Mouse (Mus musculus): ENCODE measurements around the gene Nppa.

Gene Nppa

DNA sequence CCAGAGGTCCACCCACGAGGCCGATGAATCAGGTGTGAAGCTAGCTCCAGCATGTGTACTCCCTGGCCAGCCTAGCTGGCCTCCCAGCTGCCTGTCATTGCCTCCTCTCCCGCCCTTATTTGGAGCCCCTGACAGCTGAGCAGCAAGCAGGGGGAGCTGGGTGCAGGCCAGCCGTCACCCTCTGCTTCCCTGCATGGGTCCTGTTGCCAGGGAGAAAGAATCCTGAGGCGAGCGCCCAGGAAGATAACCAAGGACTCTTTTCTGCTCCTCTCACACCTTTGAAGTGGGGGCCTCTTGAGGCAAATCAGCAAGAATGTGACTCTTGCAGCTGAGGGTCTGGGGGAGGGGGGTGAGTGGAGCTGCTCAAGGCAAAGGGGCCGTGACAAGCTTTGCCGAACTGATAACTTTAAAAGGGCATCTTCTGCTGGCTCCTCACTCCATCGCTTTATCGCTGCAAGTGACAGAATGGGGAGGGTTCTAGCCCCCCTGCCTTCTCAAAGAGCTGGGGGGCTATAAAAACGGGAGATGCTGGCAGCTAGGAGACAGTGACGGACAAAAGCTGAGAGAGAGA lies at the start of gene Nppa:
Gene Nppa, plus strand, starts transcription at position 521 of the 571 bp plus-strand sequence.
- no peak for DNase-seq (ENCODE audit: low spot score)

DNA sequence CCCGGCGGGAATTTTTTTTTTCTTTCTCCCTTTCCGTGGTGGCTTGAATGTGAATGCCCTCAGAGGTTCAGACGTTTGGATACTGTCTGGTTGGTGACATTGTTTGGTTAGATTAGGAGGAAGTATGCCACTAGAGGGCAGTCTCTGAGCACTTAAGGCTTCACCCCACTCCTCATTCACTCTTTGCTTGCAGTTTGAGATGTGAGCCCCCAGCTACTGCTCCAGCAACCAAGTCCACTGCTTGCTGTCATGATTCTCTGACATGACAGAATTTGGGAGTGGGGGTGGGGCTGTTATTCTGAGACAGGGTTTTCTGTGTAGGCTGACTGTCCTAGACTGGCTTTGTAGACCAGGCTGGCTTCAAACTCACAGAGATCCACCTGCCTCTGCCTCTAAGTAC lies 46.9 kb upstream of the Nppa start:
- DNase-seq (ENCODE audit: low spot score), result peak; percentile 50

DNA sequence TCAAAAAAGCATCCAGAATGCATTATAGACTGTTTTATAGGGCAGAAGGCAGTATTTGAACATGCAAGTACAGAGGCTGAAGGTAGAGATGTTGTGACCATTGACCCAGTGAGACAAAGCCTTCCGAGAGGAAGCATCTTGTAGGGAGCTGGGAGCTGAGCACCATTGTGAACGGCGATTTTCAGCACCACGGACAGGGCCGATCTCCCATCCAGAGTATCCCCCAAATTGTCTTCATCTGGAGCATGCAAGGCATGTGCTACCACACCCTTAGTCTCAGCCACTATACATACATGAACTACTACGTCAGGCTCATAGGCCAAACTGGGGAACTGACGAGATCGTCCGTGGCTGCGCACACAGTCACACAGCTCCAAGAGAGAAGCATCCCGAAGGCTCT lies 43.4 kb upstream of the Nppa start:
- DNase-seq (ENCODE audit: low spot score), result no peak

DNA sequence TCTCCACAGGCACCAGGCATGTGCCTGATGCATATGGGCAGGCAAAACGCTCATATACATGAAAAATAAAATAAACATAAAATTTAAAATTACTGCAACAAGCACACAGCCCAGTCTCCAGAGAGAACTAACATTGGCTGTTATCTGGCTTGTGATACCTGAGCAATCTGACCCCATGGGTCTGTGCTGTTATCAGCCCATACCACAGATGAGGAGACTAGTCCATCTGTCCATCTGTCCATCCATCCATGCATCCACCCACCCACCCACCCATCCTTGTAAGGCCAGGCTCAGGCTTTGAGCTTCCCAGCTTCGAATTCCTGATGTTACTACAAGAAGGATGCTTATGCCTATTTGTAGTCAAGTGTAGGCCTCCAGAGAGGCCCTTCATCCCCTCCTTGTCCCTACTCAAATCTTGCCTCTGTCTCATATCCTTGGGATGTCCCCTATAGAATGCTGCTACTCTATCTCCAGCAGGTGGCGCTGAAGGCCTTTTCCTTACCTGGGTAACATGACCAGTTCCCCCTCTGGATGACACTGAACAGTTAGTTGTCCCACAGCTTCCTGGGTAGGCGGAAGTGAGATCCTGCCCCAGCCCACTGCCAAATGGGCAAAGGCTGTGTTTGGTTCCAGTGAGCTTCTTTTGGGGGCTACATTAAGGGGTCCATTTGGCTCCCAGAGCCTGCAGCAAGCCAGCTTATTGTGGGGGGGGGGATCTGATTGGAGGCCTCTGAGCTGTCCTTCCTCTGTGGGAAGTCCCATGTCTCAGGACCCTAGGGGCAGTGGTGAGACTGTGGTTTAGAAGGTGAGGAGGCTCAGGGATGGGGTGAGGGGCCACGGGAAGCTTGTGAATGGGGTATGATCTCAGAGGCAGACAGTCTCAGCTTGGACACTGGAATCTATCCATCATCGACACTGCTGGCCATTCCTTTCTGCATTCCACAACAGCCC lies 40.4 kb upstream of the Nppa start:
- no peak for DNase-seq (ENCODE audit: low spot score)

GRCm38 (mm10) chr4:147962781-147963180 lies 37.7 kb upstream of the Nppa start:
- DNase-seq (ENCODE audit: low spot score), result no peak

GRCm38 (mm10) chr4:147963623-147964022 lies 36.9 kb upstream of the Nppa start:
- no peak for DNase-seq (ENCODE audit: low spot score)

GRCm38 (mm10) chr4:147965712-147966111 lies 34.8 kb upstream of the Nppa start:
- no peak for DNase-seq (ENCODE audit: low spot score)

DNA sequence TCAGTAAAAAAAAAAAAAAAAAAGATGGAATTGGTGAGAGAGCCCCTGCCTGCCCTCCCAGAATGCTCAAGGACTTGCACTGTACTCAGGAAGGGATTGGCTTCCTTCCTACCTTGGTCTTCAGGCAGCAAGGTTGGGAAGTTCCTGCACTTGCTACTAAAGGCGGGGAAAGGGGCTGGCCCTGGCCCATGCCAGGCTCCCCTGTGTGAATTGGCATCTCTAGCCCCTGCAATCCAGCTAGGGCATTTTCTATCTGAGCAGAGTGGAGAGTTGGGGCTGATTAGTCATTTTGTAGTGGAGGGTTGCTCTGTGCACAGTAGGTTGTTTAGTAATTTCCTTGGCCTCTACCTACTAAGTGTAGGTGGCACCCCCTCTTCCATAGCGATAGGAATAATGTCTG lies 31.7 kb upstream of the Nppa start:
- no peak for DNase-seq (ENCODE audit: low spot score)

DNA sequence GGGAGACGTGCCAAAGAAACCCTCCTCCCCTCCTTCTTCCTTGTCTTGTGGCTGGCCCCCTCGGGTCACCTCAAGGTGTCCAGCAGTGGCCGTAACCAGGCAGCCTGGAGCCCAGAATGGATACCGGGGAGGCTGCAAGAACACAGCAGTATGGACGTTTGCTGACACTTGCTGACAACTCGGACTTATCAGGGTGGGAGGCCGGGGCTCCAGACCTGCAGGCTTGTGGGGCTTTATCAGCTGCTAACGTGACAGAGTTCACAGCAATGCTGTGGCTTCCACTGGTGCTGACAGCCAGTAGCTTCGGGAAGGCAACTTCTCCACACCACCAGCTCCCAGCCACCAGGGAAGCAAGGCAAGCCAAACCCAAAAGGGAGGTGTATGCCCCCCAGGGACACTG lies 31.2 kb upstream of the Nppa start:
- no peak for DNase-seq (ENCODE audit: low spot score)

DNA sequence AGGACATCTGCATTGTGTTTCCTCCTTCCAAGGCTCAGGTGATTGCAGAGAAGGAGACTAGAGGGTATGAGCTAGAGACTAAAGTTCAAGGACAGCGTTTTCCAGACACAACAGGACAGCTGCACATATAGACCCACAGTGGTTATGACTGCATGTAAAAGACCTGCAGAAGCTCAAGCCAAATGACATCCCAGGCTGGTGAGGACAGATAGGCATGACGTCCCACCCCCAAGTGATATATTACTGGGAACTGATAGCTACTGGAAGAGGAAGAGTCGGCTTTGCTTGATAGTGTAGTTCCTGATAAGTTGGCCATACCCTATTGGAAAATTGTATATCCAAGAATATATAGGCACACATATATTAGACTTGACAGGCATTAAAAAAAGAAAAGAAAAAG lies 24.3 kb upstream of the Nppa start:
- DNase-seq (ENCODE audit: low spot score), result no peak

DNA sequence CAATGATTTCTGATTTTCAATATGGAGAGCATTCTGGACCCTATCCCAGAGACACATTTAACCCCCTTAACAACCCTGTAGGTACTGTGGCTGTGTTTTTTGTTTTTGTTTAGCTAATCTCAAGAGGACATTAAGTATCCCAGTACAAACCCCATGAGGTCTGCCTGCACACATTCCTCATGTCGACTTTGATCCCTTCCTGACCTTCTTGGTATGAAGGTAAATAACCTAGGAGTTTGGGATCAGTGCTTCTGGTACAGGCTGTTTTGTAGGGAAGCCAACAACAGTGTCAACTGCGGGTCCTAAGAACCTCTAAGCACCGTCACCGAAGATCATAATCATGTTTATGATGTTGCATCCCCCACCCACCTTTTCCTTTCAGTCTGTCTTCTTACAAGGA lies 22.8 kb upstream of the Nppa start:
- no peak for DNase-seq (ENCODE audit: low spot score)

GRCm38 (mm10) chr4:147978391-147978790 lies 22.1 kb upstream of the Nppa start:
- DNase-seq (ENCODE audit: low spot score), result no peak

DNA sequence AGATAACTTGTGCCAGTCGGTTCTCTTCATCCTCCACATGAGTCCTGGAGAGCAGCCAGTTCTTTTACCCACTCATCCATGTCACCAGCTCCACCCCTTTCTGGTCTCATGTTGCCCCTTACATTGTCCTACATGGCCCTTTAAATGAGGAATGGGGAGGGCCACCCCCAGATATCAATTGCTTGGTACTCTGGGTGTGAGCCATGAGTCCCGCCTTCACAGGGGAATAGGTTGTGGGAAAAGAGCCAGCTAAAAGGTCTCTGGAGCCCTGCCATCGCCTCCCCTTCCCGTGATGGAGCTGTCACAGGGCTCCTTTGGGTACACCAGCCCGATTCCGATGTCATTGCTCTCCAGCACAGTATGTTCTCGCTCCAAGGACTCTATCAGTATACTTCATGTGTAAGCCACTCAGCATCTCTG lies 21.1 kb upstream of the Nppa start:
- no peak for DNase-seq (ENCODE audit: low spot score)

- DNase-seq (ENCODE audit: low spot score), result no peak
Observed at GRCm38 (mm10) chr4:147985205-147986132, 15.1 kb upstream of the Nppa start, which contains the start of gene Nppb. Gene Nppb (plus strand): TSS chr4:147985788.

DNA sequence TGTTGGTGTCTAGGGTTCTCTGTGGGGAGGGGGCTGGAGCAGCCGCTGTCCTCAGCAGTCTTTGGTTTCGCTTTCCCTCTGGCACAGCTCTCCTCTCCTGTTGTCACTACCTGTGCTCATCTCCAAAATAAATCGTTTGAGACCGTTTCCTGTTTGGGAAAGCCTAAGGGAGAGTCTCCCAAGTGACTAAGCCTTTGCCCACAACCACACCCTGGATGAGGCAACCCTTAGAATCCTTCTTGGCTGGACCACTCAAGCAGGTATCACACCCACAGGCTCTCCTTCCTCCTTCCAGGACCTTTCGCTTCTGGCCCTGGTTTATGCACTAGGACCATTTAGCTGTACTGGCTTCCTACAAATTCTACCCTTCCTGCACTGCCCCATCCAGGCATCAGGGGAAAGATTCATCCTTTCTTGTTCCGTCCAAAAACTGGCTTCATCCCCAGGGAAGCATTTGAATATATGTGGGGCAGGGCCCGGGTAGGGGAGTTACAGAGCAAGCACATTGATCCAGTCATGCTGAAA lies 6.9 kb upstream of the Nppa start:
- DNase-seq (ENCODE audit: low spot score), result no peak

DNA sequence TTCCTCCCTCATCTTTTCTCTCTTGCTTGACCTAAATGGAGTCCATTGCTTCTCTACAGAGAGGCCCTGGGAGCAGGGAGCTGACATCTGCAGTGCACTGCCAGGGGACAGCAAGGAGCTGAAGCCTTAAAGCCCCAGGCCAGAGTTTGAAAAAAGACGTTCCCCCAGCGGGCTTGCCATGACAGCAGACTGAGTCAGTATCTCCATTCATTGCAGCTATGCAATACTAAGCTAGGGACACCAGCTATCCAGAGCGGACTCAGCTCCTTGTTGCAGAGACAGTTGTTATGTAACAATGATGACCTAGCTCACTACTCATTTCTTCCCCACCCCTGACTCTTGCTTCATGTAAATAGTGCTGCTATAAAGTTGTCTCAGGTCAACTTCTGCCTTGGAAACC lies 5.2 kb upstream of the Nppa start:
- no peak for DNase-seq (ENCODE audit: low spot score)

GRCm38 (mm10) chr4:148001013-148001789 lies 679 bp downstream of the Nppa start:
- DNase-seq (ENCODE audit: low spot score), result no peak

- no peak for DNase-seq (ENCODE audit: low spot score)
Observed at GRCm38 (mm10) chr4:148001866-148002265, 1.3 kb downstream of the Nppa start.

GRCm38 (mm10) chr4:148004361-148004760 lies 3.8 kb downstream of the Nppa start:
- DNase-seq (ENCODE audit: low spot score), result no peak

DNA sequence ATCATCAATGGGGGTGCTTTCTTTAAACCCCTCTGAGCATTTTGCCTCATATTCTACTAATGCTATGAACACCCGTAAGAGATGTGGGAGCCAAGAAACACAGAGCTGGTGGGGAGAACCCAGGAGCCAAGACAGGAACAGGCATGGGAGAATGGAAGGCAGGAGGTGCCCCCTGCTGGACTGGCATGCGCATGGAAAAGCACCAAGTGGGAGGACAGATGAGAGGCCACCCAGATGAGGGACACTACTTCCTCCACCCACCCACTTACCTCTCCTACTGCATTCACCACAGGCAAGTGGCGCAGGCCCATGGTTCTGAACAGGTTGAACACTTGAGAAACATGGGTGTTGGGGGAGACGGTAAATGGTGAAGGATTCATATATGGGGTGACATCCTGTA lies 7.9 kb downstream of the Nppa start:
- DNase-seq (ENCODE audit: low spot score), result peak; percentile 46

DNA sequence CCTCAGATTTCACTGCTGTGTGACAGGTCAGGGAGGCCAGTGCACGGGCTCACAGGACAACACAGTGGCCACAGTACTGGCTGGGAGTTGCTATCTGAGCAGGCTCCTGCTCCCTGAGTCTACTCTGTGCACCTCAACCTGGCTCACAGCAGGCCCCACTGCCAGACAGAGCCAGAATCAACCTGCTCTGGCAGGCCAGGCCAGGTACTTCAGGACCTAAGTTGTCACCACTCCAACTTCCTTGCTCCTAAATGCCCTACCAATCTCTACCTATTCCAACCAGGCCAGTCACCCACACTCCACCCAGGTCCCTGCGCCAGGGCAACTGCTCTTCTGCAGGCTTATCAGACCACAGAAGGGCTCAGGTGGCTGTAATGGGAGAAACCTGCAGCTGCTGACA lies 9.1 kb downstream of the Nppa start:
- no peak for DNase-seq (ENCODE audit: low spot score)
